In the genomic region with DNA sequence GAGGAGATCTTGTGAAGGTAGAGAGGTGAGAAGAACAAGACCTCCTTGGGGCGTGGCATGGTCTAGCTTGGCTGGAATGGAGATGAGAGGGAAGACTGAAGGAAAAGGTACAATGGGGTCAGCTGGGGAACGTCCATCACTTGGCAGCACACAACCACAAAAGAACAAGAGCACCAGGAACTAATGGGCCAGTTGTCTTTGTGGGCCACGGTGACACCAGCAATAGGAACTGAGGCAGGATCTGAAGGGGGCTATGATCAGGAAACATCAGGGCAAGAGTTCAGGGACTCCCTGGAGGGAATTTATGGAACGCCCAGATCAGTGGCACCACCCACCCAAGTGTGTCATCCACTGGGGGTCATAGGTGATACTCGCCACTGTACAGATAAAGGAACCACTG, we compare ENCODE assay signal across 1 mouse cellular context.
TF ChIP-seq lines count a peak whose summit lies in the region.

No protein-coding gene starts in this region.

TF ChIP-seq in CH12.LX, 34 proteins besides CTCF, POLR2A, EP300 and RAD21 (continued from another document):
- TF ChIP-seq ZC3H11A (IDR thresholded peaks at IDR 0.05; ENCODE audit: low read depth, low read length) (no peak), KAT2A (IDR thresholded peaks at IDR 0.05; ENCODE audit: insufficient replicate concordance, low read length) (no peak), ZKSCAN1 (IDR thresholded peaks at IDR 0.05; ENCODE audit: borderline replicate concordance, low read depth, low read length) (no peak), MAZ (IDR thresholded peaks at IDR 0.05; ENCODE audit: low read depth, low read length) (no peak), TBP (conservative IDR thresholded peaks at IDR 0.05; ENCODE audit: low read depth, low read length) (no peak), ETS1 (conservative IDR thresholded peaks at IDR 0.05; ENCODE audit: low read depth, low read length) (no peak), RCOR1 (conservative IDR thresholded peaks at IDR 0.05; ENCODE audit: low read depth, low read length) (no peak)
